Mouse (Mus musculus) ovary, postnatal 36 days (tissue): Measurements from ENCODE around the gene Ulk4.
"Not testable (repeated sequence)": the region's sequence is repeated elsewhere in the genome, so short reads cannot be mapped to it uniquely, and the experiment has no call there.

ENCODE experiments used
- DNase-seq: peaks from one replicate; pipeline ENCODE4 v3.0.0; 2022; ENCODE audit warnings: low spot score, mixed read lengths

The Ulk4 gene

DNA sequence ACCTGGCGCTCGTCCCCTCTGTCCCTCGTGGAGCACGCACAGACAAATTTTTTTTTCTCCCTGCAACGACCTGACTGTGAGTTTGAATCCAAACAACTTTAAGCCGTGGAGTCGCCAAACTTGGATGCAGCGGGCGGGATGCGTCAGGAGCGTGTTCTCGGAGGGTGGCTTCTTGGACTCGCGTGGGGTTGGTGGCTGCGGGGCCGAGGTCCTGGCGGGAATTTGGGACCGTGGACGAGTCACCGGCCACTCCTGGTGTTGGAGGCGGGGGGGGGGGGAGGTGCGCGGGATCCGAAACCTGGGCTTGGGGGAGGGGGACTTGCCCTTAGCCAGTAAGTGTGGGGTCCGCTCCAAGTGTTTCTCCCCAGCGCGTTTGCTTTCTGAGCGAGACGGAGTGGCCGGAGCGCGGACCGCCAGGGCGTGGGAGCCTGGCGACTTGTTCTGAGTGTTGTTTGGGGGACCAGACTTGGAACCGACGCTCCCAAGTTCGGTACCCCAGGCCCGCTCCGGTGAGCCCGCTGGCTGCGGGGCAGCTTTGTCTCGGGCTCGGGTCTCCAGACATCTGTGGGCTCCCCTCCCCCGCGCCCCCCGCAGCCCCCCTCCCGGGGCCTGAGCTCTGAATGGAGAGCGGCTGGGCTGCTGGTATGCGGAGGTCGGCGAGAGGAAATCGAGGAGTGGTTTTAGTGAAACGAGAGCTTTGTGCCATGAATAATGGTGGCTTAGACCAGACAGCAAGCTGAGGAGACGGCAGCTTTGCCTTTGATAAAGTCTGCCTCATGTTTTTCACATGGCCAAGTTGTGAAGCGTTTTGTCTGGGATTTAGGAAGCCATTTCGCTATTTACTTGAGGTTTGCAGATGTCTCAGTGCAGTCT, 342.9 kb downstream of the Ulk4 start:
- peak; percentile 38 for DNase-seq

DNA sequence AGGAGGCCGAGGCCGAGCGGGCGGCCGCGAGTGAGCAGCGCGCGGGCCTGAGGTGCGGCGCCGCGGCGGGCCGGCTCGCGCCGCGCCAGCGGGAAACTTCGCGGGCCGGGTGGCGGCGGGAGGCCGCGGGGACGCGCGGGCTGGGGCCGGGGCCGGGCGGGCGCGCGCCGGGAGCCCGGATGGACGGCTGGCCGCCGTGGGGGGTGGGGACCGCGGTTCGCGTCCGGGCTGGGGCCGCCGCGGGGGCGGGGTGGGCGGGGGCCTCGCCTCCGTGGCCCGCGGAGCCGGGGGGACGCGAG, 343.5 kb downstream of the Ulk4 start:
- no peak for DNase-seq

DNA sequence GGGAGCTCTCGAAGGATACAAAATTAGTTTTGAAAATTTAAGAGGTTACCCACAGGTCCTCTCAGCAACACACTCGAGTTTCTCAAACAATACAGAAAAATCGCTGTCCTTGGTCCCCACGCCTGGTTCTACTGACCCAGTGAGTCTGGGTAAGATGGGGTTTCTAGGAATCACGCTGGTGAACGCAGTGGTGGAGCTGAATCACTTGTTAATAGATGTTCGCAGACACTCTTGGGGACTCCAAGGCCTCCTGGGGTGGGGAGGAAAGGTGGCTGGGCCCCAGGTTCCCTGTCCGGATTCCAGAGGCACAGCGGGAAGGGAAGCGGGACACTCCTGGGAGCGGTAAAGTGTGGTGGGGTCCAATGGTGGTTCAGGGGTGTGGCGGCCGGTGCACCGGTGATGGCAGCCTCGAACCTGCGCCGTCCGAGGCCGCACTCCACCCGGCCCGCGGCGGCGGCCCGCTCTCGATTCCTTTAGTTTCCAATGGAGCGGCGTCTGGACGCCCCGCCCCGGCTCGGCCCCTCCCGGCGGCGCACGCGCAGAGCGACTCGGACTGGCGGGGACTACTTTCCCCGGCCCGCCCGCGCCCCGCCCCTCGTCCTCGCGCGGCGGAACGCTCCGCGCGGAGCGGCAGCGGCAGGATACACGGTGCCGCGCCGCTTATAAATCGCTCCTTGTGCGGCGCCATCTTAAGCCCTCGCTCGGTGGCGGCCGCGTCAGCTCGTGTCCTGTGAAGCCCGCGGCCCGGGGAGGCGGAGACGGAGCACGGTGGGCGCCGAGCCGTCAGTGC, 344.0 kb downstream of the Ulk4 start:
- DNase-seq, result peak; percentile 99

GRCm38 (mm10) chr9:120932371-120932770, 344.6 kb downstream of the Ulk4 start:
- DNase-seq, result no peak

- DNase-seq, result no peak
These were observed 346.2 kb downstream of the Ulk4 start for GRCm38 (mm10) chr9:120930811-120931210.

DNA sequence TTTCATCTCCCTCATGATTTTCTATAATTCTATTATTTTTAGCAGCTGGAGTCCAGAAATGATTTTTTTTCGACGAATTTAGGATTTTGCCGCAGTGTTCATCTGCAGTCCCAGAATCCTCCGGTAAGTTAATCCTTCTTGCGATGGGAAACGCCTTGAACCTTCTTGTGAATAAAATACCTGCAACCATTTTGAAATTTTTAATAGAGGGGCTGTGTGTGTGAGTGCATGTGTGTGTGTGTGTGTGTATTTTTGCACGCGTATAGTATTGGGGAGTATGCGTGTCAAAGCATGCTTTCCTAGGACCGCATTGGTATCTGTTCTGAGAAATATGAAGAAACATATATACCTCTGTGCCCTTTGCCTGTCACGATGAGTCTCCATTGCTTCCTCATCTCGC, 347.0 kb downstream of the Ulk4 start:
- no peak for DNase-seq

DNA sequence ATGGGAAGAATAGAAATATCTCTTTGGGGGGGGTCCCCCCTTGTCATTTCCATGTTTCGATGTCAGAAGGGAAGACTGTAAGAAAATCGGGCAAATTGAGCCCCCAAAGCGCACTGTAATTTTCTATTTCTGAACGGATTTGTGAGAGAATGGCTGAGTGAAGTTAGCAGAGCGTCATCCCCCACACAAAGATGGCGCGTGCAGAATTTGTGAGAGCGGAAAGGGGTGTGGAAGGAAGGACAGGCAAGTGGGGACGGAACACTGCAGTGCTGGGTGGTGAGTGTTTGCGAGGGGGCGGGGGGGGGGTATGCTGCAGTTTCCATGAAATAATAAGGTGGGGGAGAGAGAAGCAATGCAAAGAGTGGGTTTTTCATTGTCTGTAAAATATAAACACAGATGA, 347.9 kb downstream of the Ulk4 start, which contains the start of gene Ctnnb1:
Ctnnb1 (plus strand) TSS at position 136 of the 400 bp plus-strand sequence.
- no peak for DNase-seq

DNA sequence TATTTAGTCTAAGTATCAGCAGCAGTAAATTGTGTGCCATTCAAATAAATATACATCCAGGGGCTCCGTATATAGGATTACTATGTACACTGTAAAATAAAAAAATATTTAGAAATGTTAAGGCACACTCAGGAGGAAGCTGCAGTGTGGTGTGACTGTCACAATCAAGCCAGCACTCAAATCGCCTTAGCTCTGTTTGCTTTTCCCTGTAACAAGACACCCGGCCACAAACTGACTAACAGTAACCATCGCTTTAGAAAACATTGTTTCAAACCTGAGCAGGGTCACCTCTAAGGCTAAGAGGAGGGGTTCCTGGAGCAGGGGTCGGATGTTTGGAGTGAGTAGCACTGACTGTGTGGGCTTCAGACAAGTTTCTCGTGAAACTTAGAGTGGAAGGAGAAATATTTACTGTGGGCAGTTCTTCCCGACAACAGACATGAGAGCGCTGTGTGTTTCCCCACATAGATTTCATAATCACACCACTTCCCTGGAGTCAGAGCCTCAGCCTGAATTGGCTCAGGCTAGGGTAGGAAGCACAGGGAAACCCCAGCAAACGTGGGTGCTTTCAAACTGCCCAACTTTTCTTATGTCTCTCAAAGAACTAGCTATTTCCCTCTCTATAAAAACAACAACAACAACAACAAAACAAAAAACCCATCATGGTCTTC, 349.9 kb downstream of the Ulk4 start:
- DNase-seq, result no peak

DNA sequence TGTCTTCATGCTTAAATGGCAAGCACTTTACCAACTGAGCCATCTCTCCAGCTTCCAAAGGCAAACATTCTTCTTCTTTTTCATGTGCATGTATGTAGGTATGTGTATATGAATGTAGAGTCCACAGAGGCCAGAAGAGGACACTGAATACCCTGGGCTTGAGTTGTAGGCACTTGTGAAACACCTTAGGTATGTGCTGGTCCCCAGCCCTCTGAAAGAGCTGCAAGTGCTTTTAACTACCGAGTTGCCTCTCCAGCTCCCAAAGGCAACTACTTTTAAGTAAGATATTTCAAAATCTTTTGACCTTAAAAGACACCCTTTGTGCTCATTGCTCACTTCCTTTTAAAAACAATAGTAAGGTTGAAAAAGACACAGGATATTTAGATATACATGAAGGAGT, 350.9 kb downstream of the Ulk4 start:
- DNase-seq, result no peak

DNA sequence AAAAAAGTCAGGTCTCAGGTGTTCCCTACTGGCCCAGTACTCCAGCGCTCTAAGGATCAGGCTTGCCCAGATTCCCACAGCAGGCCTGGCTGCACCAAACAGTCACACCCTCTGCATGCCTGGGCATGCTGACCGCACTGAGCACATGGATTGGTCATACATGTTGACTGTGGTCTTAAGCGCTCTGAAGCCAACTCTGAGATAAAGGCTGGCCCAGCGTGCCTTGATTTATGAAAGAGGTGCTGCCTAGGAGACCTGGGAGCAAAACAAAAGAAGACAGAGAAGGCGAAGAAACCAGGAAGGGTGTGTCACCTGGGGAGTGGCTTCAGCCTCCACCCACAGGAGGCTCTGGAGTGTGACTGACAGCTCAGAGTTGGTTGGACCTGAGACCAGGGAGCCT, 357.9 kb downstream of the Ulk4 start:
- peak; percentile 14 for DNase-seq

DNA sequence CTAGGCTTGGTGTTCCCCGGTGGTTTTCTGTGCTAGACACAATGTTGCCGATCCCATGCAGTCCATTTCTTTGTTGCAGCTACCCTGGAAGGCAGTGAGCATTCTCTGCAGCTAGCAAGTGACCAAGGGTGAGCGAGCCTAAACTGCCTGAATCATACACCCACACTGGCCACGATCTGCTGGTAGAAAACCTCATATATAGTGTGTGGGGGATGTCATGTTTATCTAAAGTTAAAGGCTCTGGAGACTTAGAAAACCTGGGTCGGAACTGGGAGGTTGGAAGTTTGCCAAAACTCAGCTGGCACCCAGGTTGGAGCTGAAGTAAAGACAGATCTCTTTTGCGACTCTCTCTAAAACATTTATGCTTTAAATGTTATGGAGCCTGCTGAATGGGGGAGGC, 358.4 kb downstream of the Ulk4 start:
- DNase-seq, result no peak

- DNase-seq, result no peak
These were observed 358.8 kb downstream of the Ulk4 start for GRCm38 (mm10) chr9:120918211-120918610.

- DNase-seq, result not testable (repeated sequence)
These were observed 359.4 kb downstream of the Ulk4 start for GRCm38 (mm10) chr9:120917619-120918018.

DNA sequence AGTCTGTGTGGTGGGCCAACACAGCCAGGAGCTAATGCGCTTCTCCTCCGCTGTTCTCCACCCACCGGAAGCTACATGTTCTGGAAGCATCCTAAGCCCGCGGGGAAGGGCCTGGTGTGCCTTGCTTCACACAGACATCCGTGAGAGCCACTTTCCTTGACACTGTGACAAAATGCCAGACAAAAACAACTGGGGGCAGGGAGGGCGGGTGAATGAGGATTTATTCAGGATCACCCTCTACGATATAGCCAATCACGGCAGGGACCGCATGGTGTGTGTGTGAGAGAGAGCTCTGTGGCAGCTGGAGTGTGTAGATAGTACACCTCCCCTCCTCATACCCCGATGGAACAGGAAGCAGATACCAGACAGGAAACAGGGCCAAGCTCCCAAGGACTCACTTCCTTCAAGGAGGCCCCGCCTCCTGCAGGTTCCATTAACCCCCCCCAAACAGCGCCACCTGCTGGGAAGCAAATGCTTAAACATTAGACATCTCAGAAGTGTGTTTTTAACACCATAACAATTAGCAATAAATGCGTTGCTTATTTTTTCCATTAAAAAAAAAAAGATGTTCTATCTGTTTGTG, 362.0 kb downstream of the Ulk4 start:
- DNase-seq, result no peak

DNA sequence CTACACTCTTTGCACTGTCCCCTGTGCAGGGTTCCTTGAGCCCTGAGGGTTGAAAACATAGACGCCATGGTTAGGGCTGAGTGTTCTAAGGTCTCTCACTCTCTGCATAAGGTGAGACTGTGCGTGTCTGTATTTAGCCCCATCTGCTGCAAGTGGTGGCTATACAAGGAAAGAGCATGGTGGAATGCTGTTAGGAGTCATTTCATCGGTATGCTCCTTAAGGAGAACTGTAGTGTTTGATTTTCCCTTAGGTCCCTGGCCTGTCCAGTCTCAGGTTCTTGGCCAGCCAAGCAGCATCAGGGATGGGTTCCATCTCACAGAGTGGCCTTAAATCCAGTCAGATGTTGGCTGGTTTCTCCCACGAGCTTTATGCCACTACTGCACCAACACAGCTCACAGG, 362.6 kb downstream of the Ulk4 start:
- no peak for DNase-seq

- DNase-seq, result no peak
These were observed 363.8 kb downstream of the Ulk4 start for GRCm38 (mm10) chr9:120913152-120913551.

DNA sequence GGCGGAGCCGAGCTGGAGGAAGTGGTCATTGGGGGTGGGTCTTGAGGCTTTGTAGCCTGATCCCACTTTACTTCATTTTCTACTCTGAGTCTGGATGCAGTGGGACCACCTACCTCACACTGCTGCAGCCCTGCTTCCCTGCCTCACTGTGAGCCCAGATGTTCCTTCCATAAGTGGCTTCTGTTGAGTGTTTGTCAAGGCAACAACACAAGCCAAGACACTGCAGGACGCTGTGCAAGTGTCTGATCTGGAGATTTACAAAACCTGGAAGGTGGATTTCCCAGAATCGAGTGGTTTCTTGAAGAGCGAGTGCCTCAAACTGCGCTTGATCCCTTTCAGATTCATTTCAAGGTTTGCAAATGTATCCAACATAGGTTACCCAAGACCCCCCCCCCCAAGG, 368.5 kb downstream of the Ulk4 start:
- DNase-seq, result no peak
